Mouse (Mus musculus) G1E-ER4 (cell line): ENCODE data around the gene Smc3. TPM values are rescaled to one million over a fixed set of nuclear protein-coding genes. Genes with fewer than 3 reads are reported as not detected.

Experiments
- GATA1 ChIP-seq: IDR thresholded peaks from one replicate; pipeline ENCODE4 v1.8.0; 2012; ENCODE audit warnings: low read length, inconsistent platforms
- polyA plus RNA-seq: library from polyadenylated mRNA; stranded (reverse); fragments of >175 nt; gene quantifications from 2 replicates; pipeline ENCODE4 v1.2.3, GENCODE M21; 2012

Gene Smc3
- polyA plus RNA-seq, 1 experiment, result 36.3 TPM

- no peak for TF ChIP-seq GATA1
Measured at GRCm38 (mm10) chr19:53665391-53665790, 65.2 kb downstream of the Smc3 start.

GRCm38 (mm10) chr19:53666708-53667107 is 66.5 kb downstream of the Smc3 start:
- TF ChIP-seq GATA1, result no peak

GRCm38 (mm10) chr19:53668821-53669220 is 68.6 kb downstream of the Smc3 start:
- no peak for TF ChIP-seq GATA1

DNA sequence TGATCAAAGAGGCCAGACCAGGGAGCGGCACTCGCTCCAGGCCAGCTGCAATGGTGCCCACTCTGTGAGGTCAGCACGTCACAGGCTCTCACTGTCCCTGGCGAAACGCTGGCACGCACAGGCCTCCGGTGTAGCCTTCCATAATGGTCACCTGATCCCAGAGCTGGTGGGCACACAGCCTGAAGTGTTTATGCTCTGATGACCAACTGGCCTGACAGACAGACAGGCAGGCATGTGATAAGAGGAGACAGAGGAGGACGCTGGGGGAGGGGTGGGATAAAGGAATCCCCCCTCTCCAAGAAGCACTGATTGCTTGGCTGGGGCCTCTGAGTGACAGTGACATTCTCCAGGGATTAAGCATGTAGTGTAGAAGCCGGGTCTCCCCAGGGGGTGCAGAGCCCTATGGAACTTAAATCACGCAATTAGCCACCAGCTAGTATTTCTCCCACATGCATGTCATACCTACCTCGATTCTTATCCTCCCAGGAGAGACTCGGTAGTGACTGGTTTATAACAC is 70.5 kb downstream of the Smc3 start:
- no peak for TF ChIP-seq GATA1

GRCm38 (mm10) chr19:53671432-53671831 is 71.2 kb downstream of the Smc3 start:
- TF ChIP-seq GATA1, result no peak

GRCm38 (mm10) chr19:53674131-53674925 is 74.1 kb downstream of the Smc3 start:
- TF ChIP-seq GATA1, result no peak

- no peak for TF ChIP-seq GATA1
Measured at GRCm38 (mm10) chr19:53676228-53676627, 76.0 kb downstream of the Smc3 start.

DNA sequence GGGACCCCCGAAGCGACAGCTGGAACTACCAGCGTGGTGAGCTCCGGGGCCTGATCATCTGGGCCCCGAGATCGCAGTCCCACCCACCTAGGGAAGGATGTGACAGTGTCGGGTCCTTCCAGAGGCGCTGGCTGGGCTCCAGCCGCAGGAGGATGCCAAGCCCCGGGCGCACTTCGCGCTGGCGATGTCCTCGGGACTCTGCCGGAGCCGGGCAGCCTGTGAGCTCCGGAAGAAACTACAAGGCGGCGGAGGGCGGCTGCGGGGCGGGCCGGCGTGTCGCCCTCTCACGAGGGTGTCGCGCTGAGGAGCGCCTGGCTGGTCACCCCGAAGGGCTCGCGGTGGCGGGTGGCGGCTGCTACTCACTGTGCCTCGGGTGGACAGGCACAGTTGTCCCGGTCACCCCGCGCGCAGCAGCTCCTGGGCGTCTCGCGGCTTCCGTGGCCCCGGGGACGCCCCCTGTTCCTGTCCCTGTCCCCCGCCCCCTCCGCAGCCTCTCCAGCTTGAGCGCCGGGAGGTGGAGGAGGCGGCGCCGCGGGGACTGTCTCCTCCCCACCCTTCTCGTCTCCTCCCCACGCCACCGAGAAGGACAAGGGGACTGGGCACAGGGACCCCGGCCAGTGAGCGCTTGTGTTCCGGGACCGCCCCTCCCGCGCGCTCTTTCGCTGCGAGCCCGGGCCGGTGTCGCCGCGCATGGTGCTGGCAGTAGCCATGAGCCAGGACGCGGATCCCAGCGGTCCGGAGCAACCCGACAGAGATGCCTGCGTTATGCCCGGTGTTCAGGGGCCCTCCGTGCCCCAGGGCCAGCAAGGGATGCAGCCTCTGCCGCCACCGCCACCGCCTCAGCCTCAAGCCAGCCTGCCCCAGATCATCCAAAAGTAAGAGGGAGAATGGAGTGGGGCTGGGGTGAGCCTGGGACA is 76.8 kb downstream of the Smc3 start, which contains the start of gene Rbm20:
TSS of gene Rbm20 (plus strand) at position 589 of the 917 bp plus-strand sequence.
- no peak for TF ChIP-seq GATA1

- TF ChIP-seq GATA1, result no peak
Measured at GRCm38 (mm10) chr19:53679194-53679593, 79.0 kb downstream of the Smc3 start.

- no peak for TF ChIP-seq GATA1
Measured at GRCm38 (mm10) chr19:53679981-53680380, 79.8 kb downstream of the Smc3 start.

GRCm38 (mm10) chr19:53682427-53682826 is 82.2 kb downstream of the Smc3 start:
- no peak for TF ChIP-seq GATA1

DNA sequence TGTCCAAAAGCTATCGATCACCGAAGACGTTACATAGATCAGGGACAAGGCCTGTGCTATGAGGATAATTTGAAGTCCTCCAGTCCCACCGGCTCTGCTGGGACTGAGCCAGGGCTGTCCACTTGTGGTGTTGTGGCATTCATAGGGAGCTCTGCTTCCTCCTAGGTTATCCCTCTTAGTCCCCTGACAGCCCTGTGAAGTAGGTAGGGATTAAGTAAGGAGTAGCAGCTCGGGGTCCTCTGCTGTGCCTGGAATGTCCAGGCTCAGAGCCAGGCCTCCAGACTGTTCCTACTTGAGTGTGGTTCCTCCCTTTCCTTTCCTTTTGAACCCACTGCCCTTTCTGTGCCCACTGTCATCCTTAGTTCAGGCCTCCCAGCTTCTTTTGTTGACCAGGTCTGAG is 87.4 kb downstream of the Smc3 start:
- TF ChIP-seq GATA1, result no peak

GRCm38 (mm10) chr19:53690816-53691215 is 90.6 kb downstream of the Smc3 start:
- no peak for TF ChIP-seq GATA1

- no peak for TF ChIP-seq GATA1
Measured at GRCm38 (mm10) chr19:53694020-53694419, 93.8 kb downstream of the Smc3 start.

Other genes starting within 250 kb of the Smc3 start
- not detected in 2 replicates for gene Gm10197, start 228.6 kb upstream of the Smc3 start, polyA plus RNA-seq
- gene Smndc1, start 209.8 kb upstream of the Smc3 start, polyA plus RNA-seq, result 175 and 199 TPM in 2 replicates
- not detected in 2 replicates for gene Dusp5, start 71.3 kb upstream of the Smc3 start, polyA plus RNA-seq
- gene Nutf2-ps1, start 11.3 kb upstream of the Smc3 start, polyA plus RNA-seq, result 167 and 201 TPM in 2 replicates
- gene Rbm20, start 76.9 kb downstream of the Smc3 start, polyA plus RNA-seq, result 0.28 and 0.39 TPM in 2 replicates